Mouse (Mus musculus): ENCODE measurements around the gene Atp8a1. TPM values are rescaled to one million over a fixed set of nuclear protein-coding genes. Genes with fewer than 3 reads are reported as not detected.

Gene Atp8a1
- polyA plus RNA-seq, 1 experiment from 2014 or later: 68.9 TPM

GRCm38 (mm10) chr5:67629861-67630260, 217.4 kb downstream of the Atp8a1 start:
- no peak for ATAC-seq
- 86% methylated on average over 6 of the region's 6 CpGs for WGBS
- no peak for DNase-seq (ENCODE audit: low spot score)

GRCm38 (mm10) chr5:67629440-67629839, 217.8 kb downstream of the Atp8a1 start:
- DNase-seq (ENCODE audit: low spot score) (no peak), ATAC-seq (no peak)
- 64% methylated on average over 7 of the region's 7 CpGs for WGBS
- no peak overlapping the region for H3K4me3 ChIP-seq (ENCODE audit: low read depth, low read length)
- H3K27me3 ChIP-seq (replicated peaks; ENCODE audit: insufficient read depth, low read length): no peaks in the 10 kb centered on the region
- H3K4me2 ChIP-seq (replicated peaks; ENCODE audit: low read depth, low read length): no peak overlapping the region
- H3K9me3 ChIP-seq (ENCODE audit: low read length): no peaks in the 10 kb centered on the region
- TF ChIP-seq EP300 (IDR thresholded peaks at IDR 0.05) (no peak), CTCF (IDR thresholded peaks at IDR 0.05) (no peak)
- peaks cover 3% of the 10 kb centered on the region; the same call in 1 of the 2 replicates for H3K4me1 ChIP-seq (ENCODE audit: insufficient read depth, low read depth, low read length)
- no peaks in the 10 kb centered on the region for H3K36me3 ChIP-seq (ENCODE audit: insufficient read depth, low read length)
- H3K27ac ChIP-seq (ENCODE audit: low read length): no peak overlapping the region
- H3K9ac ChIP-seq (replicated peaks; ENCODE audit: low read depth): no peak overlapping the region

More at GRCm38 (mm10) chr5:67629861-67630260, 217.4 kb downstream of the Atp8a1 start:
- H3K4me3 ChIP-seq (ENCODE audit: low read depth, low read length): no peak overlapping the region
- H3K27ac ChIP-seq (ENCODE audit: low read length): no peak overlapping the region
- TF ChIP-seq EP300 (IDR thresholded peaks at IDR 0.05) (no peak), CTCF (IDR thresholded peaks at IDR 0.05) (no peak)
- no peaks in the 10 kb centered on the region for H3K36me3 ChIP-seq (ENCODE audit: insufficient read depth, low read length)
- no peak overlapping the region for H3K9ac ChIP-seq (replicated peaks; ENCODE audit: low read depth)
- H3K9me3 ChIP-seq (ENCODE audit: low read length): no peaks in the 10 kb centered on the region
- no peaks in the 10 kb centered on the region for H3K27me3 ChIP-seq (replicated peaks; ENCODE audit: insufficient read depth, low read length)
- peaks cover 3% of the 10 kb centered on the region; the same call in 1 of the 2 replicates for H3K4me1 ChIP-seq (ENCODE audit: insufficient read depth, low read depth, low read length)
- no peak overlapping the region for H3K4me2 ChIP-seq (replicated peaks; ENCODE audit: low read depth, low read length)

GRCm38 (mm10) chr5:67628180-67628940, 218.9 kb downstream of the Atp8a1 start:
- no peak for TF ChIP-seq EP300 (IDR thresholded peaks at IDR 0.05)
- TF ChIP-seq CTCF (IDR thresholded peaks at IDR 0.05): no peak
- no peaks in the 10 kb centered on the region for H3K27me3 ChIP-seq (replicated peaks; ENCODE audit: insufficient read depth, low read length)
- H3K4me3 ChIP-seq (ENCODE audit: low read depth, low read length): no peak overlapping the region
- no peaks in the 10 kb centered on the region for H3K9me3 ChIP-seq (ENCODE audit: low read length)
- no peak overlapping the region for H3K27ac ChIP-seq (ENCODE audit: low read length)
- ATAC-seq (peak; percentile 49), DNase-seq (ENCODE audit: low spot score) (peak; percentile 39)
- H3K4me2 ChIP-seq (replicated peaks; ENCODE audit: low read depth, low read length): no peak overlapping the region
- H3K4me1 ChIP-seq (ENCODE audit: insufficient read depth, low read depth, low read length): peaks cover 2% of the 10 kb centered on the region; the same call in 1 of the 2 replicates
- 48% methylated on average over 9 of the region's 9 CpGs for WGBS
- H3K9ac ChIP-seq (replicated peaks; ENCODE audit: low read depth): no peak overlapping the region
- no peaks in the 10 kb centered on the region for H3K36me3 ChIP-seq (ENCODE audit: insufficient read depth, low read length)

GRCm38 (mm10) chr5:67621230-67621629, 226.0 kb downstream of the Atp8a1 start:
- H3K9ac ChIP-seq (replicated peaks; ENCODE audit: low read depth): no peak overlapping the region
- H3K4me1 ChIP-seq (ENCODE audit: insufficient read depth, low read depth, low read length): no peaks in the 10 kb centered on the region
- H3K27ac ChIP-seq (ENCODE audit: low read length): no peak overlapping the region
- DNase-seq (ENCODE audit: low spot score): no peak
- H3K27me3 ChIP-seq (replicated peaks; ENCODE audit: insufficient read depth, low read length): no peaks in the 10 kb centered on the region
- no peak overlapping the region for H3K4me3 ChIP-seq (ENCODE audit: low read depth, low read length)
- WGBS: 77% methylated on average over 12 of the region's 12 CpGs
- TF ChIP-seq CTCF (IDR thresholded peaks at IDR 0.05) (no peak), EP300 (IDR thresholded peaks at IDR 0.05) (no peak)
- H3K36me3 ChIP-seq (ENCODE audit: insufficient read depth, low read length): peaks cover 8% of the 10 kb centered on the region; the same call in 1 of the 2 replicates
- H3K9me3 ChIP-seq (ENCODE audit: low read length): no peaks in the 10 kb centered on the region
- no peak for ATAC-seq
- H3K4me2 ChIP-seq (replicated peaks; ENCODE audit: low read depth, low read length): no peak overlapping the region

- no peak overlapping the region for H3K4me2 ChIP-seq (replicated peaks; ENCODE audit: low read depth, low read length)
- H3K4me3 ChIP-seq (ENCODE audit: low read depth, low read length): no peak overlapping the region
- DNase-seq (ENCODE audit: low spot score): no peak
- no peak for TF ChIP-seq EP300 (IDR thresholded peaks at IDR 0.05)
- H3K4me1 ChIP-seq (ENCODE audit: insufficient read depth, low read depth, low read length): peaks cover 6% of the 10 kb centered on the region; the same call in 1 of the 2 replicates
- no peaks in the 10 kb centered on the region for H3K9me3 ChIP-seq (ENCODE audit: low read length)
- no peak for ATAC-seq
- H3K36me3 ChIP-seq (ENCODE audit: insufficient read depth, low read length): no peaks in the 10 kb centered on the region
- peaks cover 37% of the 10 kb centered on the region for H3K27me3 ChIP-seq (replicated peaks; ENCODE audit: insufficient read depth, low read length)
- no peak overlapping the region for H3K9ac ChIP-seq (replicated peaks; ENCODE audit: low read depth)
- WGBS: 19% methylated on average over 2 of the region's 2 CpGs
- H3K27ac ChIP-seq (ENCODE audit: low read length): no peak overlapping the region
Observed at GRCm38 (mm10) chr5:67609520-67609837, 237.8 kb downstream of the Atp8a1 start.

GRCm38 (mm10) chr5:67608674-67609519, 238.3 kb downstream of the Atp8a1 start:
- WGBS: 9% methylated on average over 31 of the region's 31 CpGs
- H3K27me3 ChIP-seq (replicated peaks; ENCODE audit: insufficient read depth, low read length): peaks cover 37% of the 10 kb centered on the region
- no peak overlapping the region for H3K27ac ChIP-seq (ENCODE audit: low read length)
- DNase-seq (ENCODE audit: low spot score) (no peak), ATAC-seq (no peak)
- peaks cover 6% of the 10 kb centered on the region; the same call in 1 of the 2 replicates for H3K4me1 ChIP-seq (ENCODE audit: insufficient read depth, low read depth, low read length)
- no peaks in the 10 kb centered on the region for H3K36me3 ChIP-seq (ENCODE audit: insufficient read depth, low read length)
- H3K9ac ChIP-seq (replicated peaks; ENCODE audit: low read depth): no peak overlapping the region
- peak overlapping the region; percentile 87 for H3K4me2 ChIP-seq (replicated peaks; ENCODE audit: low read depth, low read length)
- H3K9me3 ChIP-seq (ENCODE audit: low read length): no peaks in the 10 kb centered on the region
- no peak for TF ChIP-seq EP300 (IDR thresholded peaks at IDR 0.05)
- no peak for TF ChIP-seq CTCF (IDR thresholded peaks at IDR 0.05)
- H3K4me3 ChIP-seq (ENCODE audit: low read depth, low read length): peak overlapping the region; percentile 43

Measured in lung, postnatal 0 days (tissue).